Mouse (Mus musculus): Measurements from ENCODE around the gene Gdpgp1.

The Gdpgp1 gene

GRCm38 (mm10) chr7:80188579-80189125 lies 44.0 kb upstream of the Gdpgp1 start:
- no peaks in the 10 kb centered on the region for H3K27me3 ChIP-seq (ENCODE audit: insufficient read depth, low read length)
- H3K4me1 ChIP-seq (replicated peaks; ENCODE audit: low read depth, low read length): peaks cover 84% of the 10 kb centered on the region
- H3K4me3 ChIP-seq (replicated peaks; ENCODE audit: low read length): peak overlapping the region; percentile 86
- peak; percentile 28; the same call in 1 of the 2 replicates for TF ChIP-seq NANOG (IDR thresholded peaks at IDR 0.05; ENCODE audit: borderline replicate concordance, low read length)
- TF ChIP-seq CTCF (conservative IDR thresholded peaks at IDR 0.05; ENCODE audit: low read length): no peak
- TF ChIP-seq POU5F1 (IDR thresholded peaks at IDR 0.05; ENCODE audit: borderline replicate concordance, low read length): peak; percentile 25; the same call in 1 of the 2 replicates
- H3K36me3 ChIP-seq (ENCODE audit: insufficient read depth, low read length): peaks cover 7% of the 10 kb centered on the region; the same call in 1 of the 2 replicates
- no peaks in the 10 kb centered on the region for H3K9me3 ChIP-seq (ENCODE audit: low read length)

- Histone ChIP-seq H3K27me3 (ENCODE audit: insufficient read depth, low read length) (no peaks in the 10 kb centered on the region), H3K4me3 (replicated peaks; ENCODE audit: low read length) (peak overlapping the region; percentile 86), H3K36me3 (ENCODE audit: insufficient read depth, low read length) (peaks cover 11% of the 10 kb centered on the region), H3K4me1 (replicated peaks; ENCODE audit: low read depth, low read length) (peaks cover 85% of the 10 kb centered on the region), H3K9me3 (ENCODE audit: low read length) (no peaks in the 10 kb centered on the region)
- TF ChIP-seq POU5F1 (IDR thresholded peaks at IDR 0.05; ENCODE audit: borderline replicate concordance, low read length) (no peak), CTCF (conservative IDR thresholded peaks at IDR 0.05; ENCODE audit: low read length) (no peak), NANOG (IDR thresholded peaks at IDR 0.05; ENCODE audit: borderline replicate concordance, low read length) (no peak; the same call in 1 of the 2 replicates)
Measured at GRCm38 (mm10) chr7:80189147-80189933, 43.3 kb upstream of the Gdpgp1 start.

- no peaks in the 10 kb centered on the region for H3K9me3 ChIP-seq (ENCODE audit: low read length)
- peaks cover 17% of the 10 kb centered on the region for H3K36me3 ChIP-seq (ENCODE audit: insufficient read depth, low read length)
- H3K4me1 ChIP-seq (replicated peaks; ENCODE audit: low read depth, low read length): peaks cover 91% of the 10 kb centered on the region
- peak overlapping the region; percentile 86 for H3K4me3 ChIP-seq (replicated peaks; ENCODE audit: low read length)
- no peak for TF ChIP-seq POU5F1 (IDR thresholded peaks at IDR 0.05; ENCODE audit: borderline replicate concordance, low read length)
- TF ChIP-seq NANOG (IDR thresholded peaks at IDR 0.05; ENCODE audit: borderline replicate concordance, low read length): no peak
- TF ChIP-seq CTCF (conservative IDR thresholded peaks at IDR 0.05; ENCODE audit: low read length): no peak
- H3K27me3 ChIP-seq (ENCODE audit: insufficient read depth, low read length): no peaks in the 10 kb centered on the region
Measured at GRCm38 (mm10) chr7:80191455-80191854, 41.2 kb upstream of the Gdpgp1 start.

- Histone ChIP-seq H3K36me3 (ENCODE audit: insufficient read depth, low read length) (peaks cover 17% of the 10 kb centered on the region), H3K9me3 (ENCODE audit: low read length) (no peaks in the 10 kb centered on the region)
Measured at GRCm38 (mm10) chr7:80192226-80193061, 40.2 kb upstream of the Gdpgp1 start.

GRCm38 (mm10) chr7:80193941-80194739 lies 38.5 kb upstream of the Gdpgp1 start:
- peaks cover 18% of the 10 kb centered on the region for H3K36me3 ChIP-seq (ENCODE audit: insufficient read depth, low read length)
- H3K4me1 ChIP-seq (replicated peaks; ENCODE audit: low read depth, low read length): peaks cover 86% of the 10 kb centered on the region
- H3K4me3 ChIP-seq (replicated peaks; ENCODE audit: low read length): 0 out of 2 replicates have a peak overlapping the region, but pooled peaks have one; percentile 17
- no peaks in the 10 kb centered on the region for H3K9me3 ChIP-seq (ENCODE audit: low read length)
- H3K27me3 ChIP-seq (ENCODE audit: insufficient read depth, low read length): no peaks in the 10 kb centered on the region
- TF ChIP-seq NANOG (IDR thresholded peaks at IDR 0.05; ENCODE audit: borderline replicate concordance, low read length): no peak
- no peak for TF ChIP-seq POU5F1 (IDR thresholded peaks at IDR 0.05; ENCODE audit: borderline replicate concordance, low read length)
- no peak for TF ChIP-seq CTCF (conservative IDR thresholded peaks at IDR 0.05; ENCODE audit: low read length)

More at GRCm38 (mm10) chr7:80192226-80193061, 40.2 kb upstream of the Gdpgp1 start:
- peak overlapping the region; percentile 86 for H3K4me3 ChIP-seq (replicated peaks; ENCODE audit: low read length)
- H3K27me3 ChIP-seq (ENCODE audit: insufficient read depth, low read length): no peaks in the 10 kb centered on the region
- TF ChIP-seq NANOG (IDR thresholded peaks at IDR 0.05; ENCODE audit: borderline replicate concordance, low read length): no peak
- TF ChIP-seq CTCF (conservative IDR thresholded peaks at IDR 0.05; ENCODE audit: low read length): no peak
- TF ChIP-seq POU5F1 (IDR thresholded peaks at IDR 0.05; ENCODE audit: borderline replicate concordance, low read length): no peak
- peaks cover 95% of the 10 kb centered on the region for H3K4me1 ChIP-seq (replicated peaks; ENCODE audit: low read depth, low read length)

- H3K36me3 ChIP-seq (ENCODE audit: insufficient read depth, low read length): peaks cover 23% of the 10 kb centered on the region
- H3K4me3 ChIP-seq (replicated peaks; ENCODE audit: low read length): no peak overlapping the region
- H3K27me3 ChIP-seq (ENCODE audit: insufficient read depth, low read length): no peaks in the 10 kb centered on the region
- no peak for TF ChIP-seq NANOG (IDR thresholded peaks at IDR 0.05; ENCODE audit: borderline replicate concordance, low read length)
- no peaks in the 10 kb centered on the region for H3K9me3 ChIP-seq (ENCODE audit: low read length)
- peaks cover 86% of the 10 kb centered on the region for H3K4me1 ChIP-seq (replicated peaks; ENCODE audit: low read depth, low read length)
Measured at GRCm38 (mm10) chr7:80195146-80195545, 37.5 kb upstream of the Gdpgp1 start.

- TF ChIP-seq NANOG (IDR thresholded peaks at IDR 0.05; ENCODE audit: borderline replicate concordance, low read length) (no peak), CTCF (conservative IDR thresholded peaks at IDR 0.05; ENCODE audit: low read length) (no peak), POU5F1 (IDR thresholded peaks at IDR 0.05; ENCODE audit: borderline replicate concordance, low read length) (no peak)
Measured at GRCm38 (mm10) chr7:80195576-80196263, 36.9 kb upstream of the Gdpgp1 start.

More at GRCm38 (mm10) chr7:80195576-80196263, 36.9 kb upstream of the Gdpgp1 start:
- H3K36me3 ChIP-seq (ENCODE audit: insufficient read depth, low read length): peaks cover 23% of the 10 kb centered on the region
- no peaks in the 10 kb centered on the region for H3K9me3 ChIP-seq (ENCODE audit: low read length)
- H3K4me3 ChIP-seq (replicated peaks; ENCODE audit: low read length): no peak overlapping the region
- H3K27me3 ChIP-seq (ENCODE audit: insufficient read depth, low read length): no peaks in the 10 kb centered on the region
- H3K4me1 ChIP-seq (replicated peaks; ENCODE audit: low read depth, low read length): peaks cover 86% of the 10 kb centered on the region

Data from E14TG2a.4 (cell line).